Mouse (Mus musculus) liver, embryonic 15.5 days (tissue): Measurements from ENCODE around the gene Rasgrf1. TPM values are rescaled to one million over a fixed set of nuclear protein-coding genes. Genes with fewer than 3 reads are reported as not detected.
"Not testable (repeated sequence)": the region's sequence is repeated elsewhere in the genome, so short reads cannot be mapped to it uniquely, and the experiment has no call there.

Experiments
- ATAC-seq: fragments of 200-750 bp; cut with Nextera tagmentation; 2 replicates; pipeline ENCODE4 v1.8.0; 2017; ENCODE audit warnings: moderate number of reproducible peaks, mild to moderate bottlenecking, moderate library complexity; ENCODE audit not compliant: insufficient read depth
- H3K27ac ChIP-seq: fragments of 300-500 bp; sonication (generic); replicated peaks from 2 replicates; pipeline ENCODE4 v1.5.1; 2015; ENCODE audit warnings: mild to moderate bottlenecking, inconsistent platforms
- H3K27me3 ChIP-seq: fragments of 300-500 bp; sonication (generic); 2 replicates; pipeline ENCODE4 v1.6.1; 2015; ENCODE audit warnings: mild to moderate bottlenecking, inconsistent platforms
- H3K36me3 ChIP-seq: fragments of 300-500 bp; sonication (generic); replicated peaks from 2 replicates; pipeline ENCODE4 v1.6.1; 2015; ENCODE audit warnings: moderate library complexity, mild to moderate bottlenecking, inconsistent platforms
- H3K4me1 ChIP-seq: fragments of 300-500 bp; sonication (generic); replicated peaks from 2 replicates; pipeline ENCODE4 v1.6.1; 2015; ENCODE audit warnings: inconsistent platforms
- H3K4me2 ChIP-seq: fragments of 300-500 bp; sonication (generic); 2 replicates; pipeline ENCODE4 v1.6.1; 2015; ENCODE audit warnings: moderate library complexity, mild to moderate bottlenecking, inconsistent platforms
- H3K4me3 ChIP-seq: fragments of 300-500 bp; sonication (generic); replicated peaks from 2 replicates; pipeline ENCODE4 v1.5.1; 2015; ENCODE audit warnings: mild to moderate bottlenecking, inconsistent platforms
- H3K9ac ChIP-seq: fragments of 300-500 bp; sonication (generic); 2 replicates; pipeline ENCODE4 v1.6.1; 2015; ENCODE audit warnings: moderate library complexity, mild to moderate bottlenecking, inconsistent platforms
- H3K9me3 ChIP-seq: fragments of 300-500 bp; sonication (generic); replicated peaks from 2 replicates; pipeline ENCODE4 v1.6.1; 2016; ENCODE audit warnings: inconsistent platforms
- WGBS: fragments of 180-500 bp; shearing (Covaris S2); methylation state at CpG from one replicate; pipeline ENCODE4 v1.1.7; 2015; ENCODE audit warnings: mixed read lengths; ENCODE audit not compliant: insufficient replicate concordance; 5-methylcytosine and 5-hydroxymethylcytosine counted together
- polyA plus RNA-seq: library from polyadenylated mRNA; unstranded; fragments of >200 nt; fragmentation: Nextera tagmentation; extraction: Ambion mirVana; gene quantifications from 2 replicates; pipeline ENCODE4 v1.2.1, GENCODE M21; 2015

Gene Rasgrf1
- polyA plus RNA-seq, 1 experiment from 2014 or later = not detected

DNA sequence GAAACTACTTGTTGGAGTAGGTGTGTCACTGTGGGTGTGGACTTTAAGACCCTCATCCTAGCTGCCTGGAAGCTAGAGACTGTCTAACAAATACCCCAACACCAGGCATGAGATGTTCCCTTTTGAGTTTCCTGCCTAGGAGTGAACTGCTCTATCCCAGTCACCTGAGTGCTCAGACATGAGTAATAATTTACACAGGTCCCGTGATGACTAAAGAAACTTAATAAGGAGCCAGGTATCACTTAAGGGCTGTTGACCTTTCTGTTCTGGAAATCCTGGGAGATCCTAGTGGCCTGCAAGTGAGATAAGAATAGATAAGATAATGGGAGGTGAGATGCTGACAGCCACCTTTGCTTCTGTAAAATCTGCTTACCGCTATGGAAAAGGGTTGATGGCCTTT, 131.2 kb downstream of the Rasgrf1 start:
- no peak overlapping the region for H3K27ac ChIP-seq
- H3K27me3 ChIP-seq = no peaks in the 10 kb centered on the region
- H3K4me2 ChIP-seq = no peak overlapping the region
- WGBS = 45% methylated on average over 2 of the region's 2 CpGs
- H3K4me3 ChIP-seq = no peak overlapping the region
- no peaks in the 10 kb centered on the region for H3K9me3 ChIP-seq
- no peaks in the 10 kb centered on the region for H3K4me1 ChIP-seq
- H3K36me3 ChIP-seq = no peaks in the 10 kb centered on the region
- no peak for ATAC-seq
- H3K9ac ChIP-seq = no peak overlapping the region

DNA sequence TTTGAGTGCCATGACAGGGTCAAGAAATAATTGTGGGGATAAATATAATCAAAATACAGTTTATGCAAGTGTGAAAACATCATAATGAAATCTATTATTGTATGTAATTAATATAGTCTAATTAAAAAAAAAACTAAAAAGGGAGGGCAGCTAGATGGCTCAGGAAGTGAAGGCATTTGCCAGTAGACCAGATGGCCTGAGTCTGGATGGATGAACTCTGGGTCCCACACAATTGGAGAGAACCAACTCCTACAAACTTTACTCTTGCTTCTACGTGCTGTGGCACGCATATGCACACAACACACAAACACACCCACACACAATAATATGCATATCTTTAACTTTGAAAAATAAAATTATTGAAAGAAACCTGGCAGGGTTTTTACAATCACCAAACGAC, 131.8 kb downstream of the Rasgrf1 start:
- Histone ChIP-seq H3K9me3 (no peaks in the 10 kb centered on the region), H3K9ac (no peak overlapping the region), H3K27ac (no peak overlapping the region), H3K4me2 (no peak overlapping the region), H3K4me3 (no peak overlapping the region), H3K27me3 (no peaks in the 10 kb centered on the region), H3K36me3 (no peaks in the 10 kb centered on the region), H3K4me1 (no peaks in the 10 kb centered on the region)
- WGBS = 66% methylated on average over 3 of the region's 3 CpGs
- no peak for ATAC-seq

DNA sequence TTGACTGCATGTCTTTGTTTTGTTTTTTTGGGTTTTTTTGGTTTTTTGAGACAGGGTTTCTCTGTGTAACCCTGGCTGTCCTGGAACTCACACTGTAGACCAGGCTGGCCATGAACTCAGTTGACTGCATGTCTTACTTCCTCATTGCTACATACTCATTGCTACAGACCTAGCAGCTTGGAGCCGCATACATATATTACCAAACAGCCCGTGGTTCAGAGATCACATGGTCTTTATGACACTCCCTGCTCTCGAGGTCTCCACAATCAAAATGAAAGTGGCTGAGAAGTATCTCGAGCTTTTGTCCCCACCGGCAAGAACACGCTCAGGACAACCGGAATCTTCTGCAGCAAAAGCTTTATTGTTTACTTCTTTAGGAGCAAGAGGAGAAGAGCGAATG, 133.2 kb downstream of the Rasgrf1 start:
- not testable (repeated sequence) for H3K9ac ChIP-seq, H3K4me2 ChIP-seq, H3K4me3 ChIP-seq, H3K9me3 ChIP-seq, H3K27me3 ChIP-seq, H3K4me1 ChIP-seq, H3K27ac ChIP-seq, H3K36me3 ChIP-seq
- 71% methylated on average over 8 of the region's 8 CpGs for WGBS
- peak; percentile 40; the same call in 1 of the 2 replicates for ATAC-seq

DNA sequence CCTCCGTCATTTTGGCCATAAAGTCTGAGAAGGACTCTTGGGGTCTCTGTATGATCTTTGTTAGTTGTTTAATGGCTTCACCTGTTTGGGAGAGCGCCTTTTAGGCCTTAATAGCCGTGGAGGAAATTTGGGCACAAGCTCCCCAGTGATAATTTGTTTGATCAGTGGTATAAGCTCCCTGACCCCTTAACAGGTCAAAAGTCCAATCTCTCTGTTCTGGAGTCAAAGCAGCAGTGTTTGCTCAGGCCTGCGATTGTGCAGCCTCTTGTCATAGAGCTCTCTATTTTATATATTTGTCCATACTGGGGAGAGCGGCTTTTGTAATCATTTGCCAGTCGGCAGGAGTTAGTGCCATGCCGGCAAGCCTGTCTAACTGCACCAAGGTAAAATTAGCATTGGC, 135.5 kb downstream of the Rasgrf1 start:
- Histone ChIP-seq H3K9me3 (no peaks in the 10 kb centered on the region), H3K27ac (no peak overlapping the region), H3K4me1 (no peaks in the 10 kb centered on the region), H3K9ac (no peak overlapping the region), H3K4me2 (no peak overlapping the region), H3K36me3 (no peaks in the 10 kb centered on the region), H3K27me3 (no peaks in the 10 kb centered on the region), H3K4me3 (no peak overlapping the region)
- 71% methylated on average over 7 of the region's 7 CpGs for WGBS
- ATAC-seq = no peak

DNA sequence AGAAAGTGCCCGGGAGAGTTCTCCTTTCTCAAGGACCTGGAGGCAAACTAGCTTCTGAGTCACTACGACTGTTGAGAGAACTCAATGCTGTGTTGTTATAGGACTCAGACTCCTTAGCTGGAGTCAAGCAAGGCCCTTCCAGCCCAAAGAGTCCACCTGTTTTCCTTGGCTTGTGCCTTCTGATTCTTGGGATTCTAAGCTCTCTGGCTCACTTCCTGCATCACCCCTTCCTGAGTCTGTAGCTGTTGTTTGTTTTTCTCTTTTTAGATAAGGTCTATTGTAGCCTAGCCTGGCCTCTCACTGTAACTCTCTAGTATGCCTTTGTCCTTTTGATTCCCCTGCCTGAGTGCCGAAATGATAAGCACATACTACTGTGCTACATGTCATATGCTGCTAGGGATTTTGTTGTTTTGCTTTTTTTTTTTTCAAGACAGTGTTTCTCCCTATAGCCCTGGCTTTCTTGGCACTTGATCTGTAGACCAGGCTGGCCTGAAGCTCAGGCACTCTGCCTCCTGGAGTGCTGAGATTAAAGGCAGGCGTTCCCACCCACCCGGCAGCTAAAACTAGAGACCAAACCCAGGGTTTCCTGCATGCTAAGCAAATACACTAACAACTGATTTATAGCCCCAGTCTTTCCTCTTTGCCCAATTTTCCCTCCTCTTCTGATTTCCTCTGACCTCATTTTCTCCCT, 138.4 kb downstream of the Rasgrf1 start:
- H3K4me2 ChIP-seq = no peak overlapping the region
- no peaks in the 10 kb centered on the region for H3K27me3 ChIP-seq
- no peaks in the 10 kb centered on the region for H3K9me3 ChIP-seq
- H3K36me3 ChIP-seq = no peaks in the 10 kb centered on the region
- H3K4me1 ChIP-seq = no peaks in the 10 kb centered on the region
- H3K4me3 ChIP-seq = no peak overlapping the region
- WGBS = 24% methylated on average over 5 of the region's 5 CpGs
- H3K27ac ChIP-seq = no peak overlapping the region
- H3K9ac ChIP-seq = no peak overlapping the region
- no peak for ATAC-seq

DNA sequence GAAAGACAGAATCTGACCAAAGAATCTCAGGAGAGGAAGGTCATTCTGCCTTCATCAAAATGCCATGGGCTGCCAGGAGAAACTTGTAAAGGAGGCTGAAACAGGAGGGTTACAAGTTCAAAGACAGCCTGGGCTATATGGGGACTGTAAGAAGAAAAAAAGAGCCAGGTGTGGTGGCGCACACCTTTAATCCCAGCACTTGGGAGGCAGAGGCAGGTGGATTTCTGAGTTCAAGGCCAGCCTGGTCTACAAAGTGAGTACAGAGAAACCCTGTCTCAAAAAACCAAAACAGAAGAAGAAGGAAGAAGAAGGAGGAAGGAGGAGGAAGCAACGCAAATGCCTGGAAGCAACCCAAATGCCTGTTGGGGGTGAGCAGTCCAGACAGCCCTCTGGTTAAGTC, 144.1 kb downstream of the Rasgrf1 start, which contains the start of gene Ctsh:
Gene Ctsh, plus strand, starts transcription at position 301 of the 400 bp plus-strand sequence.
- Histone ChIP-seq H3K9ac (peak within 1 kb of the TSS; percentile 39; the same call in 1 of the 2 replicates), H3K4me1 (no peaks in the 10 kb centered on the region; the same call in 1 of the 2 replicates), H3K9me3 (no peaks in the 10 kb centered on the region), H3K4me3 (peak within 1 kb of the TSS; percentile 58), H3K4me2 (peak within 1 kb of the TSS; percentile 54), H3K27me3 (peaks cover 12% of the 10 kb centered on the region), H3K36me3 (no peaks in the 10 kb centered on the region), H3K27ac (peak within 1 kb of the TSS; percentile 67)
- no peak for ATAC-seq
- WGBS = 51% methylated on average over 2 of the region's 2 CpGs

DNA sequence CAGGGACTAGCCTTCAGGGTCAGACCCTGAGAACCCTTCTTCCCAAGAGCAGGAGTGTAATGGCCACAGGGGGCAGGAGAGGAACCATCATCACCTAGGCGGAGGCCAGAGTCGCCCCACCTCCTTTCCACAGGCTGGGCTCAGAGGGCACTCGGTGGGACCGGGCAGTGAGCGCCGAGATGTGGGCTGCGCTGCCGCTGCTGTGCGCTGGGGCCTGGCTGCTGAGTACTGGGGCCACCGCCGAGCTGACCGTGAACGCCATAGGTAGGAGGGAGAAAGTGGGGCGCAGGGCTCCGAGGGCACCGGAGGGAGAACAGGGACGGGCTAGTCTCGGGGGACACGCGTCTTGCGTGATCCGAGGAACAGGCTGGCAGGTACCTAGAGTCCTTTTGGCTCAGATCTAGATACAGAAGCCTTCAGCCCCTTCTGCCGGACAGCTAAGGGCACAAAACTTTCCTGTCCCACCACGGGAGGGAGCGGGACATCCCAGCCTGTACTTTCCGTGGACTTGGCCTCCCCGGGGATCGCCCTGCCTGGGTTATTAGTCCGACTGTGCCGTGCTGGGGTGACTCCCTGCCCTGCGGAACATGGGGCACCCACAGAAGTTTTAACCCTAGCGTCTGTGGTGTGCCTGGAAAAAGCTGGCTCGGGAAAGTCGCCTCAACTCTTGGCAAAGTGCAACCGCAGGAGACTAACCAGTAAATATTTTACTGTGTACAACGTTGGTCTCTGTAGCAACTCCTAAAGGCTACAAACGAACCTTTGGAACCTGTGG, 144.8 kb downstream of the Rasgrf1 start:
- no peaks in the 10 kb centered on the region for H3K9me3 ChIP-seq
- no peaks in the 10 kb centered on the region; the same call in 1 of the 2 replicates for H3K4me1 ChIP-seq
- no peaks in the 10 kb centered on the region for H3K36me3 ChIP-seq
- peaks cover 12% of the 10 kb centered on the region for H3K27me3 ChIP-seq
- peak; percentile 84 for ATAC-seq
- WGBS = under 1% methylated on average over 37 of the region's 37 CpGs
- H3K27ac ChIP-seq = peak overlapping the region; percentile 67
- peak overlapping the region; percentile 54 for H3K4me2 ChIP-seq
- H3K9ac ChIP-seq = peak overlapping the region; percentile 39; the same call in 1 of the 2 replicates
- H3K4me3 ChIP-seq = peak overlapping the region; percentile 58

DNA sequence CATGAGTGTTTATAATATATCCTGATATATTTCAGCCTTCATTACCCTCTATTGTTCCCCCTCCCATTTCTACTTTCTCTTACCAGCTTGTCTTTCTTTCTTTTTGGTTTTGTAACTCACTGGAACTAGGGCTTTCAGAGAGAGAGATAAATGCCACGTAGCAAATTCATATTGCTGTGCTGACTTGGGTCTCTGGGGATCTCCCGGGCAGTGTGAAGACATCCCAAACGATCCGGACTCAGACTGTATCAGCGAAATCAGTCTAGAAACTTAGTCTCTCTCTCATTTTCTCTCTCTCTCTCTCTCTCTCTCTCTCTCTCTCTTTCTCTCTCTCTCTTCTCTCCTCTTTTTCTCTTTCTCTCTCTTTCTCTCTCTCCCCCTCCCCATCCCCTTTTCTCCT, 145.7 kb downstream of the Rasgrf1 start:
- H3K27ac ChIP-seq = no peak overlapping the region
- 45% methylated on average over 5 of the region's 5 CpGs for WGBS
- H3K4me2 ChIP-seq = peak overlapping the region; percentile 54; the same call in 1 of the 2 replicates
- no peaks in the 10 kb centered on the region for H3K9me3 ChIP-seq
- ATAC-seq = no peak
- H3K4me1 ChIP-seq = no peaks in the 10 kb centered on the region; the same call in 1 of the 2 replicates
- peaks cover 12% of the 10 kb centered on the region for H3K27me3 ChIP-seq
- H3K4me3 ChIP-seq = peak overlapping the region; percentile 58
- H3K36me3 ChIP-seq = no peaks in the 10 kb centered on the region
- no peak overlapping the region for H3K9ac ChIP-seq

DNA sequence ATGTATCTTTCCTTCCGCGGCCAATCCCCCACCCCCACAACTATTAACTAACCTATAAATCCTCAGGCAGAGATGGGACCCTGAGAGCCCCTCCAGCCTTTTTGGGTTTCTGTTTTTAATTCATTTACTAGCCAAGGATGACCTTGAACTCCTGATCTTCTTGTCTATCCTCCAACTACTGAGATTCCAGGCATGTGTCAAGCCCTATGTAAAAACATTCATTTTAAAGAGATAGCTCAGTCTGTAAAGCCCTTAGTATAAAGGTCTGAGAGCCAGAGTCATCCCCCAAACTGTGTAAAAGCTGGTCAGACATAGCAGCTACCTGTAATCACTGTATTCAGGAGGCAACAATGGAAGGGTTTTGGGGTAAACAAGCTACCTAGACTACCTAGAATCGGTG, 146.2 kb downstream of the Rasgrf1 start:
- H3K9ac ChIP-seq = no peak overlapping the region
- 57% methylated on average over 3 of the region's 3 CpGs for WGBS

DNA sequence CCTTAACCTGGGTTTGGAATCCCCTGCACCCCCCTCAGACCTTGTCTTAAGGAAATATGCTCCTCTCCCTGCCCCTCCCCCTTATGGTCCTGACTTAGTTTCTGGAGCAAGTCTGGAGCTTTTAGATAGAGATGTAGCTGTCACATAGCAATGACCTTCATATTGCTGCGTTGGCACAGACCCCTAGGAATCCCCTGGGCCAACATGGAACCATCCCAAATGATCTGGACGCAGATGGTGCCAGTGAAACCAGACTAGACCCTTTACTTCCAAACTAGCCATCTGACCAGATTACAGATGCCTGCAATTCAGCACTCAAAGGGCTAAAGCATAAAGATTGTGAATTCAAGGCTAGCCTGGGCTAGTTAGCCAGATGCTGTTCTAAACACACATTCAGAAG, 147.0 kb downstream of the Rasgrf1 start:
- no peaks in the 10 kb centered on the region for H3K36me3 ChIP-seq
- no peak for ATAC-seq
- no peak overlapping the region for H3K4me2 ChIP-seq
- peaks cover 12% of the 10 kb centered on the region for H3K27me3 ChIP-seq
- H3K4me3 ChIP-seq = no peak overlapping the region
- H3K9me3 ChIP-seq = no peaks in the 10 kb centered on the region
- H3K9ac ChIP-seq = no peak overlapping the region
- no peaks in the 10 kb centered on the region; the same call in 1 of the 2 replicates for H3K4me1 ChIP-seq
- no peak overlapping the region for H3K27ac ChIP-seq
- 52% methylated on average over 2 of the region's 2 CpGs for WGBS

More for the DNA sequence above, 146.2 kb downstream of the Rasgrf1 start:
- Histone ChIP-seq H3K9me3 (no peaks in the 10 kb centered on the region), H3K27ac (no peak overlapping the region), H3K36me3 (no peaks in the 10 kb centered on the region), H3K4me1 (no peaks in the 10 kb centered on the region; the same call in 1 of the 2 replicates), H3K27me3 (peaks cover 12% of the 10 kb centered on the region), H3K4me3 (peak overlapping the region; percentile 58; the same call in 1 of the 2 replicates), H3K4me2 (peak overlapping the region; percentile 25; the same call in 1 of the 2 replicates)
- ATAC-seq = no peak
